Mouse (Mus musculus): ENCODE measurements at regions not wholly inside any gene's neighbourhood (a gene's known extent, or its start where the extent isn't known, plus 50 kb on each side); places are given as distances from the start of the nearest gene placed in this dataset.

- H3K36me3 ChIP-seq (ENCODE audit: control insufficient read depth, insufficient read depth, low read length) = no peaks in the 10 kb centered on the region
- ATAC-seq (ENCODE audit: low FRiP score) (no peak), DNase-seq (ENCODE audit: low spot score) (no peak)
- H3K4me1 ChIP-seq (replicated peaks; ENCODE audit: control insufficient read depth, insufficient read depth, low read length) = no peaks in the 10 kb centered on the region
- no peak overlapping the region for H3K4me2 ChIP-seq (replicated peaks; ENCODE audit: low read depth, low read length)
- no peak overlapping the region for H3K27ac ChIP-seq (ENCODE audit: low read depth, low read length)
- H3K4me3 ChIP-seq (ENCODE audit: low read depth, low read length) = no peak overlapping the region
- H3K9ac ChIP-seq (ENCODE audit: low read depth, low read length) = no peak overlapping the region
- no peaks in the 10 kb centered on the region for H3K9me3 ChIP-seq (ENCODE audit: control insufficient read depth, low read length)
- 88% methylated on average over 1 of the region's 1 CpGs for WGBS
- no peaks in the 10 kb centered on the region for H3K27me3 ChIP-seq (ENCODE audit: control insufficient read depth, insufficient read depth, low read length)
These were observed 463.5 kb downstream of the Lrig3 start for GRCm38 (mm10) chr10:126429502-126429901.

- H3K36me3 ChIP-seq (ENCODE audit: control insufficient read depth, insufficient read depth, low read length) = no peaks in the 10 kb centered on the region
- no peak overlapping the region for H3K27ac ChIP-seq (ENCODE audit: low read depth, low read length)
- ATAC-seq (ENCODE audit: low FRiP score) (no peak), DNase-seq (ENCODE audit: low spot score) (no peak)
- no peaks in the 10 kb centered on the region for H3K9me3 ChIP-seq (ENCODE audit: control insufficient read depth, low read length)
- H3K27me3 ChIP-seq (ENCODE audit: control insufficient read depth, insufficient read depth, low read length) = no peaks in the 10 kb centered on the region
- no peak overlapping the region for H3K4me3 ChIP-seq (ENCODE audit: low read depth, low read length)
- no peak overlapping the region for H3K9ac ChIP-seq (ENCODE audit: low read depth, low read length)
- no peak overlapping the region for H3K4me2 ChIP-seq (replicated peaks; ENCODE audit: low read depth, low read length)
- WGBS = 69% methylated on average over 6 of the region's 6 CpGs
- no peaks in the 10 kb centered on the region for H3K4me1 ChIP-seq (replicated peaks; ENCODE audit: control insufficient read depth, insufficient read depth, low read length)
These were observed 456.1 kb downstream of the Lrig3 start for GRCm38 (mm10) chr10:126422066-126422465.

- no peak overlapping the region for H3K9ac ChIP-seq (ENCODE audit: low read depth, low read length)
- no peaks in the 10 kb centered on the region for H3K4me1 ChIP-seq (replicated peaks; ENCODE audit: control insufficient read depth, insufficient read depth, low read length)
- H3K4me2 ChIP-seq (replicated peaks; ENCODE audit: low read depth, low read length) = no peak overlapping the region
- no peaks in the 10 kb centered on the region for H3K36me3 ChIP-seq (ENCODE audit: control insufficient read depth, insufficient read depth, low read length)
- DNase-seq (ENCODE audit: low spot score) (no peak), ATAC-seq (ENCODE audit: low FRiP score) (no peak)
- H3K27me3 ChIP-seq (ENCODE audit: control insufficient read depth, insufficient read depth, low read length) = no peaks in the 10 kb centered on the region
- H3K9me3 ChIP-seq (ENCODE audit: control insufficient read depth, low read length) = no peaks in the 10 kb centered on the region
- H3K4me3 ChIP-seq (ENCODE audit: low read depth, low read length) = no peak overlapping the region
- 86% methylated on average over 7 of the region's 7 CpGs for WGBS
- no peak overlapping the region for H3K27ac ChIP-seq (ENCODE audit: low read depth, low read length)
These were observed 447.8 kb downstream of the Lrig3 start for GRCm38 (mm10) chr10:126413786-126414185.

DNA sequence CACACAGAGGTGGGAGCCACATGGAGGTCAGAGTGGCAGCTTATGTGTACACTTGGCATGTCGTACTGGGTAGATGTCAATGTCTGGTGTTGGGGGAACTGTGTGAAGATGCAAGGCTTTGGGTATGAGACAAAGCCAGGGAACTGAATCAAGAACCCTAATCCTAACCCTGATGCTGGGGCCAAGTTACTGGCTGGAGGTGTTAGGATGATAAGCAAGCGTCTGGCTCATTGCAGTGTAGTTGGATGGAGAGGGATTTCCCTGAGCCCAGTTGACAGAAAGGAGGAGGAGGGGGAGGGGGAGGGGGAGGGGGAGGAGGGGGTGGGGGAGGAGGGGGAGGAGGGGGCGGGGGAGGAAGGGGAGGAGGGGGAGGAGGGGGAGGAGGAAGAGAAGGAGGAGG, 426.3 kb downstream of the Lrig3 start:
- no peak for ATAC-seq (ENCODE audit: low FRiP score)
- Histone ChIP-seq H3K4me2 (replicated peaks; ENCODE audit: low read depth, low read length) (no peak overlapping the region), H3K36me3 (ENCODE audit: control insufficient read depth, insufficient read depth, low read length) (no peaks in the 10 kb centered on the region), H3K27ac (ENCODE audit: low read depth, low read length) (no peak overlapping the region), H3K9ac (ENCODE audit: low read depth, low read length) (no peak overlapping the region), H3K4me3 (ENCODE audit: low read depth, low read length) (no peak overlapping the region), H3K27me3 (ENCODE audit: control insufficient read depth, insufficient read depth, low read length) (no peaks in the 10 kb centered on the region), H3K9me3 (ENCODE audit: control insufficient read depth, low read length) (no peaks in the 10 kb centered on the region), H3K4me1 (replicated peaks; ENCODE audit: control insufficient read depth, insufficient read depth, low read length) (no peaks in the 10 kb centered on the region)
- DNase-seq (ENCODE audit: low spot score) = no peak
- WGBS = 93% methylated on average over 2 of the region's 3 CpGs

DNA sequence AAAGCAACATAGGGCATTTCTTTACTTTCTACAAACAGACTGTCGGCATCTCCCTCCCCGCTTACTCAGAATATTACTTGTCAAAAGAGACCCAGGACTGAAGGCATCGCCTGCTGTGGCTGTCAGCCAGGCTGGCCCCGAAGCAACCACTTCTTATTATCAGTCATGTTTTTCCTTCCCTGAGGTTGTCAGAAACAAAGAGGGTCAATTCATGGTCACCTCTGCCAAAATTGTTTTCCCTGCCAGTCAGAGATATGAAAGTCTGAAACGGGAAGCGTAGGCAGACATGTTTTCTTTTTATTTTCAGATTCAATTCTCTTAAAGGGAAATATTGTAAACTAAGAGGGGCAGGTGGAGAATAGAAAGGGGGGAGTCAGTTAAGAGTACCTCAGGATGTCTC, 425.8 kb downstream of the Lrig3 start:
- no peak for DNase-seq (ENCODE audit: low spot score)
- no peak for ATAC-seq (ENCODE audit: low FRiP score)
- H3K27me3 ChIP-seq (ENCODE audit: control insufficient read depth, insufficient read depth, low read length) = no peaks in the 10 kb centered on the region
- H3K27ac ChIP-seq (ENCODE audit: low read depth, low read length) = no peak overlapping the region
- no peaks in the 10 kb centered on the region for H3K9me3 ChIP-seq (ENCODE audit: control insufficient read depth, low read length)
- no peak overlapping the region for H3K4me2 ChIP-seq (replicated peaks; ENCODE audit: low read depth, low read length)
- no peak overlapping the region for H3K9ac ChIP-seq (ENCODE audit: low read depth, low read length)
- H3K4me1 ChIP-seq (replicated peaks; ENCODE audit: control insufficient read depth, insufficient read depth, low read length) = no peaks in the 10 kb centered on the region
- no peak overlapping the region for H3K4me3 ChIP-seq (ENCODE audit: low read depth, low read length)
- 78% methylated on average over 6 of the region's 6 CpGs for WGBS
- no peaks in the 10 kb centered on the region for H3K36me3 ChIP-seq (ENCODE audit: control insufficient read depth, insufficient read depth, low read length)

GRCm38 (mm10) chr10:126386430-126386829, 420.5 kb downstream of the Lrig3 start:
- no peak for ATAC-seq (ENCODE audit: low FRiP score)
- H3K9ac ChIP-seq (ENCODE audit: low read depth, low read length) = no peak overlapping the region

DNA sequence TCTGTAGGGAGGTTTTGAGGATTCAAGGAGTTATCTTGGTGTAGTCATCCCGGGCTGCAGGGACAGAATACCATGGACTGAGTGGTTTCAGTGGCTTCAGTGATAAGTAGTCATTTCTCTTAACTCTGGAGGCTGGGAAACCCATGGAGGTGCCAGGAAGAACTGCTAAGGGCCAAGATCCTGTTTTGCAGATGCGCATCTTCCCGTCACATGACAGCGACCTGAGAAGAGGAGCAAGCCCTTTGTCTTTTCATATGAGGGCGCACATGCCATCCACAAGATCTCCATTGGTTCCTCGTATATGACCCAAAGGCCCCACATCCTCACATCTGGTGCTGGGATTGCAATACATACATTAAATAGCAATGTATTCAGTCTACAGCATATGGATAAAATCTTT, 419.7 kb downstream of the Lrig3 start:
- 91% methylated on average over 6 of the region's 6 CpGs for WGBS
- Histone ChIP-seq H3K4me1 (replicated peaks; ENCODE audit: control insufficient read depth, insufficient read depth, low read length) (no peaks in the 10 kb centered on the region), H3K9me3 (ENCODE audit: control insufficient read depth, low read length) (no peaks in the 10 kb centered on the region), H3K36me3 (ENCODE audit: control insufficient read depth, insufficient read depth, low read length) (no peaks in the 10 kb centered on the region), H3K4me3 (ENCODE audit: low read depth, low read length) (no peak overlapping the region), H3K27ac (ENCODE audit: low read depth, low read length) (no peak overlapping the region), H3K4me2 (replicated peaks; ENCODE audit: low read depth, low read length) (no peak overlapping the region), H3K9ac (ENCODE audit: low read depth, low read length) (no peak overlapping the region), H3K27me3 (ENCODE audit: control insufficient read depth, insufficient read depth, low read length) (no peaks in the 10 kb centered on the region)
- ATAC-seq (ENCODE audit: low FRiP score) = no peak
- no peak for DNase-seq (ENCODE audit: low spot score)

More at GRCm38 (mm10) chr10:126386430-126386829, 420.5 kb downstream of the Lrig3 start:
- Histone ChIP-seq H3K4me3 (ENCODE audit: low read depth, low read length) (no peak overlapping the region), H3K36me3 (ENCODE audit: control insufficient read depth, insufficient read depth, low read length) (no peaks in the 10 kb centered on the region), H3K27ac (ENCODE audit: low read depth, low read length) (no peak overlapping the region), H3K27me3 (ENCODE audit: control insufficient read depth, insufficient read depth, low read length) (no peaks in the 10 kb centered on the region), H3K4me1 (replicated peaks; ENCODE audit: control insufficient read depth, insufficient read depth, low read length) (no peaks in the 10 kb centered on the region), H3K4me2 (replicated peaks; ENCODE audit: low read depth, low read length) (no peak overlapping the region), H3K9me3 (ENCODE audit: control insufficient read depth, low read length) (no peaks in the 10 kb centered on the region)
- no peak for DNase-seq (ENCODE audit: low spot score)
- WGBS = 63% methylated on average over 3 of the region's 3 CpGs

DNA sequence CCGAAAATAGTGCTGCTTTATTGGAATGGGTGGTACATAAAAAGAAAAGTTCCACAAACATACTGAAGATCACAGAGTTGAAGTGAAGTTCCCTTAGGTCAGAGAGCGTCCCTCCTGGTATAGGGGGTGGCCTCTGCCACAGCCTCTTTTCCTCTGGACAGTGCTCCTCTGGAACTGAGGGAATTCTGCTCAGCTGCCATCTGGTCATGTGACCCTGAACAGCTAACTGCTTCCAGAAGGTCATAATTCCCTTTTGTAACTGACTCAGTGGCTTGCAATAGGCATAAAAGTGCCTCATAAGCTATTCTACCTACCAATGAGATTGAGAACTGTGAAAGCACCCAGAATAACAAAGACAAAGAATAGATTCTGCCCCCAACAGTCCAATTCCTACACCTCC, 414.4 kb downstream of the Lrig3 start:
- DNase-seq (ENCODE audit: low spot score) (no peak), ATAC-seq (ENCODE audit: low FRiP score) (no peak)
- H3K9ac ChIP-seq (ENCODE audit: low read depth, low read length) = no peak overlapping the region
- no peak overlapping the region for H3K27ac ChIP-seq (ENCODE audit: low read depth, low read length)
- no peaks in the 10 kb centered on the region for H3K36me3 ChIP-seq (ENCODE audit: control insufficient read depth, insufficient read depth, low read length)
- 77% methylated on average over 2 of the region's 2 CpGs for WGBS
- no peaks in the 10 kb centered on the region for H3K9me3 ChIP-seq (ENCODE audit: control insufficient read depth, low read length)
- no peaks in the 10 kb centered on the region for H3K27me3 ChIP-seq (ENCODE audit: control insufficient read depth, insufficient read depth, low read length)
- no peaks in the 10 kb centered on the region for H3K4me1 ChIP-seq (replicated peaks; ENCODE audit: control insufficient read depth, insufficient read depth, low read length)
- H3K4me3 ChIP-seq (ENCODE audit: low read depth, low read length) = no peak overlapping the region
- no peak overlapping the region for H3K4me2 ChIP-seq (replicated peaks; ENCODE audit: low read depth, low read length)

- H3K4me2 ChIP-seq (replicated peaks; ENCODE audit: low read depth, low read length) = no peak overlapping the region
- no peak for ATAC-seq (ENCODE audit: low FRiP score)
- H3K27me3 ChIP-seq (ENCODE audit: control insufficient read depth, insufficient read depth, low read length) = no peaks in the 10 kb centered on the region
- no peak overlapping the region for H3K9ac ChIP-seq (ENCODE audit: low read depth, low read length)
- no peaks in the 10 kb centered on the region for H3K36me3 ChIP-seq (ENCODE audit: control insufficient read depth, insufficient read depth, low read length)
- 27% methylated on average over 6 of the region's 6 CpGs for WGBS
- no peak overlapping the region for H3K27ac ChIP-seq (ENCODE audit: low read depth, low read length)
- no peak overlapping the region for H3K4me3 ChIP-seq (ENCODE audit: low read depth, low read length)
- no peaks in the 10 kb centered on the region for H3K4me1 ChIP-seq (replicated peaks; ENCODE audit: control insufficient read depth, insufficient read depth, low read length)
- DNase-seq (ENCODE audit: low spot score) = peak; percentile 7
- H3K9me3 ChIP-seq (ENCODE audit: control insufficient read depth, low read length) = no peaks in the 10 kb centered on the region
These were observed 413.3 kb downstream of the Lrig3 start for GRCm38 (mm10) chr10:126379239-126379638.
